ENCODE assay signal across 9 mouse cellular contexts in the genomic region with DNA sequence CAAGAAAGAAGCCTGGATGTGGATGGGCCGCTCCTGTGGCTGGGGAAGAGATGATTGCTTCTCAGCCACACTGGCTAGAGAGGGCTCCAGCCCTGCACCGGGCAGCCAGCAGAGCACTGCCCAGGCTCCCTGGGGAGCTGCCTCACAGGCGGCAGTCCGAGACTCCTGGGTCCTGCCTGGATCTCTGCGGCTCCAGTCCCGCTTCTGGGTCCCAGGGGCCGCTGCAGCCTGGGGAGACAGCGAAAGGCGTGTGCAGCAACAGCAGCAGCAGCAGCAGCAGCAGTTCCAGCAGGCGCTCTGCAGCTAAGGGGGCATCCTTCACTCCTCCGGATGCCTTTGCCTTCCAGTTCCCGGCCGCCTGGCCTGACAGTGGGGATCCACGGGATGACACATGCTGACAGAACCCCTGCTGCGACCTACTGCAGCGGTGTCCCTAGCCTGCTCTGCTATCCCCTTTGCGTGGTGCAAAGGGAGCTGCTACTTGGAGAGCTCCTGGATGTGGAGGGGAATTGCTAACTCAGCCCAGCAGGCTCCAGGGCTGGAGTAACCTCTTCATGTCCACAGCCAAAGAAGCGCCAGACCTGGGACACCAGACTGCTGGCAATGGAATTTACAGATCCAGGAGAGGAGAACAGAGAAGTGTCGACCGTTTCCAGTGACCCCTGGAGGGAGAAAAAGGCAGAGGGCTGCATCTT.
DNase-seq lines count a peak whose midpoint lies in the region; ATAC-seq and TF ChIP-seq lines count a peak whose summit lies in the region.
"Had no signal": no experiment of that assay in that cellular context is flagged by ENCODE, and none has a peak within 500 bp of the region (broad histone marks: within the 10 kb centered on the region; RNA-seq: fewer than 3 reads in every experiment).

No protein-coding gene starts in this region.

- ATAC-seq in kidney, embryonic 14.5 days (ENCODE audit: low FRiP score, low TSS enrichment), result peak; percentile 56
- ATAC-seq in forebrain, embryonic 15.5 days (replicated peaks), result no peak
- no peak for ATAC-seq in kidney, postnatal 0 days (replicated peaks; ENCODE audit: low FRiP score, low read depth)
- no peak for ATAC-seq in midbrain, embryonic 14.5 days (ENCODE audit: low FRiP score, low TSS enrichment)

- no peaks in the 10 kb centered on the region for H3K9me3 ChIP-seq in kidney, embryonic 14.5 days (ENCODE audit: control insufficient read depth, low read length)
- H3K9me3 ChIP-seq in forebrain, embryonic 15.5 days, result no peaks in the 10 kb centered on the region
- no peaks in the 10 kb centered on the region for H3K9me3 ChIP-seq in kidney, postnatal 0 days (replicated peaks; ENCODE audit: low read length)
- no peaks in the 10 kb centered on the region for H3K9me3 ChIP-seq in midbrain, embryonic 14.5 days (ENCODE audit: control insufficient read depth, low read length)

- no peaks in the 10 kb centered on the region for H3K4me1 ChIP-seq in kidney, embryonic 14.5 days (ENCODE audit: control insufficient read depth, insufficient read depth, low read length)
- H3K4me1 ChIP-seq in forebrain, embryonic 15.5 days, result peaks cover 10% of the 10 kb centered on the region
- no peaks in the 10 kb centered on the region for H3K4me1 ChIP-seq in kidney, postnatal 0 days (replicated peaks; ENCODE audit: insufficient read depth, low read length)
- H3K4me1 ChIP-seq in midbrain, embryonic 14.5 days (ENCODE audit: control insufficient read depth, insufficient read depth, low read length), result no peaks in the 10 kb centered on the region

- peak overlapping the region; percentile 23 for H3K9ac ChIP-seq in kidney, embryonic 14.5 days (ENCODE audit: low read depth, low read length)
- H3K9ac ChIP-seq in forebrain, embryonic 15.5 days (replicated peaks), result peak overlapping the region; percentile 41
- H3K9ac ChIP-seq in kidney, postnatal 0 days (ENCODE audit: low read depth, low read length), result no peak overlapping the region
- H3K9ac ChIP-seq in midbrain, embryonic 14.5 days (replicated peaks; ENCODE audit: low read length), result peak overlapping the region; percentile 56

- no peaks in the 10 kb centered on the region for H3K36me3 ChIP-seq in kidney, embryonic 14.5 days (ENCODE audit: control insufficient read depth, insufficient read depth, low read length)
- no peaks in the 10 kb centered on the region for H3K36me3 ChIP-seq in forebrain, embryonic 15.5 days
- H3K36me3 ChIP-seq in kidney, postnatal 0 days (ENCODE audit: insufficient read depth, low read length), result no peaks in the 10 kb centered on the region
- no peaks in the 10 kb centered on the region for H3K36me3 ChIP-seq in midbrain, embryonic 14.5 days (ENCODE audit: control insufficient read depth, insufficient read depth, low read length)

- peak overlapping the region; percentile 53 for H3K4me2 ChIP-seq in kidney, embryonic 14.5 days (replicated peaks; ENCODE audit: low read depth, low read length)
- peak overlapping the region; percentile 43 for H3K4me2 ChIP-seq in forebrain, embryonic 15.5 days (replicated peaks)
- H3K4me2 ChIP-seq in kidney, postnatal 0 days (ENCODE audit: low read length), result peak overlapping the region; percentile 43
- peak overlapping the region; percentile 55 for H3K4me2 ChIP-seq in midbrain, embryonic 14.5 days (ENCODE audit: low read length)

- H3K27ac ChIP-seq in kidney, embryonic 14.5 days (ENCODE audit: low read depth, low read length), result no peak overlapping the region
- H3K27ac ChIP-seq in forebrain, embryonic 15.5 days (replicated peaks), result no peak overlapping the region
- H3K27ac ChIP-seq in kidney, postnatal 0 days, result no peak overlapping the region
- no peak overlapping the region; the same call in 1 of the 2 replicates for H3K27ac ChIP-seq in midbrain, embryonic 14.5 days (replicated peaks; ENCODE audit: low read depth, low read length)

- no peaks in the 10 kb centered on the region for H3K27me3 ChIP-seq in kidney, embryonic 14.5 days (ENCODE audit: control insufficient read depth, insufficient read depth, low read length)
- H3K27me3 ChIP-seq in forebrain, embryonic 15.5 days, result no peaks in the 10 kb centered on the region
- H3K27me3 ChIP-seq in kidney, postnatal 0 days (ENCODE audit: insufficient read depth, low read length), result no peaks in the 10 kb centered on the region
- no peaks in the 10 kb centered on the region for H3K27me3 ChIP-seq in midbrain, embryonic 14.5 days (ENCODE audit: control insufficient read depth, insufficient read depth, low read length)

- 4% methylated on average over 20 of the region's 20 CpGs for WGBS in kidney, embryonic 14.5 days
- 9% methylated on average over 20 of the region's 20 CpGs for WGBS in forebrain, embryonic 15.5 days
- WGBS in kidney, postnatal 0 days, result 4% methylated on average over 20 of the region's 20 CpGs
- 4% methylated on average over 20 of the region's 20 CpGs for WGBS in midbrain, embryonic 14.5 days

- peak overlapping the region; percentile 23 for H3K4me3 ChIP-seq in kidney, embryonic 14.5 days (ENCODE audit: low read length)
- peak overlapping the region; percentile 25 for H3K4me3 ChIP-seq in forebrain, embryonic 15.5 days
- 0 out of 2 replicates have a peak overlapping the region, but pooled peaks have one; percentile 7 for H3K4me3 ChIP-seq in kidney, postnatal 0 days (replicated peaks; ENCODE audit: low read depth, low read length)
- peak overlapping the region; percentile 28 for H3K4me3 ChIP-seq in midbrain, embryonic 14.5 days (replicated peaks; ENCODE audit: low read depth, low read length)
- H3K4me3 ChIP-seq: myocyte had no signal

- peak; percentile 24; the same call in 1 of the 2 replicates for TF ChIP-seq CTCF in kidney, postnatal 0 days (IDR thresholded peaks at IDR 0.05; ENCODE audit: low read depth)

- DNase-seq in kidney, adult 18-20 months, result no peak
- DNase-seq in adrenal gland, adult 2 months, result peak; percentile 60
- DNase-seq in kidney, postnatal 0 days (ENCODE audit: low spot score), result peak; percentile 58
- peak; percentile 57 for DNase-seq in midbrain, embryonic 14.5 days
- DNase-seq in cerebellum, adult 9-10 months, result no peak
- no peak for DNase-seq in B cell, adult 2 months

Comparison
In these comparisons a context has a peak if more than half of its experiments do, and no peak if none do; other contexts are left out.
1. DNase-seq: peak in adrenal gland, adult 2 months (single experiment), kidney, postnatal 0 days (single experiment) and midbrain, embryonic 14.5 days (single experiment); none in kidney, adult 18-20 months (single experiment), cerebellum, adult 9-10 months (single experiment) and B cell, adult 2 months (0 of 2).
2. Peak in every context shown above with its lines, with median percentiles within 50 percentile points of each other: H3K4me2 ChIP-seq and H3K4me3 ChIP-seq.